Mouse (Mus musculus): ENCODE data around the gene Mylk2. TPM values are rescaled to one million over a fixed set of nuclear protein-coding genes. Genes with fewer than 3 reads are reported as not detected.

Gene Mylk2
- 100 to 1,000 TPM; 150 to 230 TPM for total RNA-seq (2021)
- long read RNA-seq, experiment 1, transcript Mylk2-201 (12 exons, 2,951 nt) = major isoform, 32 of 46 reads
- long read RNA-seq, experiment 1, partial matches to known transcripts = 9 of 46 reads
- long read RNA-seq, experiment 1, other reads (novel, unspliced or antisense) = 5 of 46 reads
- long read RNA-seq, experiment 2, transcript Mylk2-201 (12 exons, 2,951 nt) = major isoform, 44 of 56 reads
- long read RNA-seq, experiment 2, partial matches to known transcripts = 6 of 56 reads
- long read RNA-seq, experiment 2, other reads (novel, unspliced or antisense) = 6 of 56 reads

- intact Hi-C loops (cut with DNase I; ENCODE audit: low total_unique reads) = no loop called here
Measured at GRCm38 (mm10) chr2:152911031-152911430, at the start of gene Mylk2. TSS of gene Mylk2 (plus strand) at chr2:152911352.

GRCm38 (mm10) chr2:152861891-152862290 is 49.3 kb upstream of the Mylk2 start:
- DNase-seq = peak; percentile 37

More at GRCm38 (mm10) chr2:152911031-152911430, at the start of gene Mylk2:
- peak; percentile 84 for DNase-seq

GRCm38 (mm10) chr2:152862638-152863037 is 48.5 kb upstream of the Mylk2 start:
- DNase-seq = peak; percentile 8
- intact Hi-C loops (cut with DNase I; ENCODE audit: low total_unique reads) = no loop called here

More at GRCm38 (mm10) chr2:152861891-152862290, 49.3 kb upstream of the Mylk2 start:
- intact Hi-C loops (cut with DNase I; ENCODE audit: low total_unique reads) = no loop called here

DNA sequence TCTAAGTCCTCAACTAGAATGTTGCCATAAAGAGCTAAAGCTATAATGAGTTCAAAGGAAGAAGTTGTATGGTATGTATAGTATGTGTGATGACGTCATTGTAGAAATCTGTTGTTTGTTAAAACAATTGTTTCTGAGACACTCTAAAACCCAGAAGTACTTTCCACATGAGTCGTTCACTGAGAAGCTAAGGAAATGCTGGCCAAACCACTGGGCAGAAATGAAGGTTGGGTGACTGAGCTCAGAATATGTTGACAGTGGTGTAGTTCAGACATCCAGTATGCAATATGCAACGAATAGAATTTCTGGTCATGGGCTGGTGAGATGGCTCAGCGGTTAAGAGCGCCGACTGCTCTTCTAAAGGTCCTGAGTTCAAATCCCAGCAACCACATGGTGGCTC is 47.8 kb upstream of the Mylk2 start:
- DNase-seq = no peak
- intact Hi-C loops (cut with DNase I; ENCODE audit: low total_unique reads) = no loop called here

GRCm38 (mm10) chr2:152878239-152878638 is 32.9 kb upstream of the Mylk2 start:
- intact Hi-C loops (cut with DNase I; ENCODE audit: low total_unique reads) = no loop called here
- DNase-seq = no peak

GRCm38 (mm10) chr2:152880898-152881297 is 30.3 kb upstream of the Mylk2 start:
- no peak for DNase-seq
- intact Hi-C loops (cut with DNase I; ENCODE audit: low total_unique reads) = no loop called here

GRCm38 (mm10) chr2:152884101-152884645 is 27.0 kb upstream of the Mylk2 start:
- intact Hi-C loops (cut with DNase I; ENCODE audit: low total_unique reads) = no loop called here

GRCm38 (mm10) chr2:152887230-152887629 is 23.9 kb upstream of the Mylk2 start:
- intact Hi-C loops (cut with DNase I; ENCODE audit: low total_unique reads) = no loop called here
- DNase-seq = no peak

More at GRCm38 (mm10) chr2:152884101-152884645, 27.0 kb upstream of the Mylk2 start:
- no peak for DNase-seq

- DNase-seq = no peak
- intact Hi-C loops (cut with DNase I; ENCODE audit: low total_unique reads) = no loop called here
Measured at GRCm38 (mm10) chr2:152888774-152889173, 22.4 kb upstream of the Mylk2 start.

DNA sequence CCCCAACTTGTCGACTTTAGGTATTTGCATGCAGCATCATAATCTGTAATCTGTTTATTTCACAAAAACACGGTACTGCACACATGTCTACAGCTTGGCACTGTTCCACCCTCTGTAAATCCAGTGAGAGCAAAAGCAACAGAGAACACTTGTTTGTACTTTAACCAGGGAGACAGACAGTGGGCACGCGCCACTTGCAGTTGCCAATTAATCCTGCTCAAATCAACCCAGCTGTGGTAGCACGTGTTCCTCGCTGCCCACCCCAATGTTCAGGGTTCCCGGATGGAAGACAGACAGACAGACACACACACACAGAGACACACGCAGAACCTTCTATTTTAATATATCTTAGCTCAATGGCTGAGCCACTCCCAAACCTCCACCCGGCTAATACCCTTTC is 15.3 kb upstream of the Mylk2 start:
- no peak for DNase-seq
- intact Hi-C loops (cut with DNase I; ENCODE audit: low total_unique reads) = no loop called here

GRCm38 (mm10) chr2:152896926-152897325 is 14.2 kb upstream of the Mylk2 start:
- no peak for DNase-seq
- intact Hi-C loops (cut with DNase I; ENCODE audit: low total_unique reads) = no loop called here

DNA sequence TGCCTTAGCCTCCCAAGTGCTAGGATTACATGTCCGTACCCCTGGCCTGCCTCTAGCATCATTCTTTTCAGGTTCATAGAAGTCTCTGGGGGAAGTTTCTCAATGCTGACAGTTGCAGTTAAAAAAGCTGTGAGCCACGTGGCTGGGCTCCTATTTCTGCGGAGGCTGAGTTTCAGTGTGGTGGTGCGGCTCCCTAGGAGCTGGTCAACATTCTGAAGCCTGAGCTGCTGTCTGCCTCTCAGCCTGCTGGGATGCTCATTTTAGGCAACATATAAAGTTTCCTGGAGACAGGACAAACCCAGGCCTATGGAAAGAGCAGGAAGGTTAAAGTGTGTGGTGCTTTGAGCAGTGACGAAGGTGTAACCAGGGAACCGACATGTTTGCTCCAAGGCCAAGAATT is 12.1 kb upstream of the Mylk2 start:
- no peak for DNase-seq
- intact Hi-C loops (cut with DNase I; ENCODE audit: low total_unique reads) = no loop called here

DNA sequence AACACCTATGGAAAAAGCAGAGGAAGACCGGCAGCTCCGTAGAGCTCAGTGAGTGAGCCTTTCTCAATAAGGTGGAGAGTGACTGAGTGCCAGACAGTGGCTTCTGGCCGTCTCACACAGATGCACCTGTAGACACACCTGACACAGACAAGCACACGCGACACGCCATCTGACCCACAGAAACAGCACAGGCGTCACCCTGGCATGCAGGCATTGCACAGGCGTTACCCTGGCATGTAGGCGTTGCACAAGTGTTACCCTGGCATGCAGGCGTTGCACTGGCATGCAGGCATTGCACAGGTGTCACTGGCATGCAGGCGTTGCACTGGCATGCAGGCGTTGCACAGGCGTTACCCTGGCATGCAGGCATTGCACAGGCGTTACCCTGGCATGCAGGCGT is 9.9 kb upstream of the Mylk2 start:
- no peak for DNase-seq
- intact Hi-C loops (cut with DNase I; ENCODE audit: low total_unique reads) = no loop called here

DNA sequence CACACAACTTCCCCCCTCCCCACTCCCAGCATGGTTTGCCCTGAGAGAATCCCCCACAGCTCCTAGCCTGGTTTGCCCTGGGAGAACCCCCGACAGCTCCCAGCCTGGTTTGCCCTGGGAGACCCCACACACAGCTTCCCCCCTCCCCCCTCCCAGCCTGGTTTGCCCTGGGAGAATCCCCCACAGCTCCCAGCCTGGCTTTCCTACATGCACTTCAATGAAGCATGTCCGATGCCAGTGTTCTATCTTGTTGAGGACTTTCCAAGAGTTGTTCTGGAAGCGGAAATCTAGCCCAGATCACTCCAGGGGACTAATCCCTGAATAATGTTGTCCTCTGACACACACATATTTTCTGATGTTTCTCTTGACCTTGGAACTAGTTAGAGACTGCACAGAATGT is 8.5 kb upstream of the Mylk2 start:
- no peak for DNase-seq
- intact Hi-C loops (cut with DNase I; ENCODE audit: low total_unique reads) = no loop called here

DNA sequence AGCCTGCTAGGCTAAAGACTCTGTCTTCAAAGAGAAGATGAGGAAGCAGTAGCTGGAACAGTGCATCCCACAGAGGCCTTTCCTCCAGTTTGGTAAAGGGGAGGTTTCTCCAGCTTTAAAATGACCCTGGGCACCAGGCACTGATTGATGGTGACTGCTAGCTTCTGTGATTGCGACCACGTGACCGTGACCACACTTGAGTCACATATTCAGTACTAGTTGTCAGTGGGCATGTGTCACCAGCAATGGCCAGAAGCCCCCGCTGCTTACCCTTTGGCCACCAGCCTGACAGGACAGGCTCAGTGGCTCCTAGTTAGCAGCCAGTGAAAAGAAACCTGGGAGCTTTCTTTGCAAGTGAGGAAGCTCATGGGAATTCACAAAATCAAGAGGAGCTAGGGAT is 7.6 kb upstream of the Mylk2 start:
- intact Hi-C loops (cut with DNase I; ENCODE audit: low total_unique reads) = no loop called here
- peak; percentile 38 for DNase-seq

DNA sequence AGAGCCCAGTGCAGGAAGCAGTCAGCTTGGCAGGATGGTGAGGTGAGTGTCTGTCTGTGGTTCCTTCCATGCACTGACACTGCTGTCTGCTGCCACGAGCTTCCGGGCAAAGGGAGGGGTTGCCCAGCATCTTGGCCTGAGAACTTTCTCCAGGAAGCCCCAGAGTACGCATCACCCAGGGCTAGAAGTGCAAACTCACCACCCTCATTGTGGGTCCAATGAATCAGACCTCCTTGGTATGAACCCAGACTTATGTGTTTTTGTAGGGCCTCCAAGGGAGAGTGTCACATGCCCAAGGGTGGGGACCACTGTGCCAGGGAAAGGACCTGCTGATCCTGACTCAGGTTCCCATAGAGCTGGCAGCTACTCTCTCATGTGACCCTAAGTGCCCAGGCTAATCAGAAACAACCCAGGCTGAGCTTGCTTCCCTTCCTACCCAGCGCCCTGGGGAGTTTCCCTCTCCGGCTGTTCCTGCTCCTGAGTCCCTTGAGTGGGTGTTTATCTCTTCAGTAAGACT is 7.0 kb upstream of the Mylk2 start:
- DNase-seq = peak; percentile 56
- intact Hi-C loops (cut with DNase I; ENCODE audit: low total_unique reads) = no loop called here

DNA sequence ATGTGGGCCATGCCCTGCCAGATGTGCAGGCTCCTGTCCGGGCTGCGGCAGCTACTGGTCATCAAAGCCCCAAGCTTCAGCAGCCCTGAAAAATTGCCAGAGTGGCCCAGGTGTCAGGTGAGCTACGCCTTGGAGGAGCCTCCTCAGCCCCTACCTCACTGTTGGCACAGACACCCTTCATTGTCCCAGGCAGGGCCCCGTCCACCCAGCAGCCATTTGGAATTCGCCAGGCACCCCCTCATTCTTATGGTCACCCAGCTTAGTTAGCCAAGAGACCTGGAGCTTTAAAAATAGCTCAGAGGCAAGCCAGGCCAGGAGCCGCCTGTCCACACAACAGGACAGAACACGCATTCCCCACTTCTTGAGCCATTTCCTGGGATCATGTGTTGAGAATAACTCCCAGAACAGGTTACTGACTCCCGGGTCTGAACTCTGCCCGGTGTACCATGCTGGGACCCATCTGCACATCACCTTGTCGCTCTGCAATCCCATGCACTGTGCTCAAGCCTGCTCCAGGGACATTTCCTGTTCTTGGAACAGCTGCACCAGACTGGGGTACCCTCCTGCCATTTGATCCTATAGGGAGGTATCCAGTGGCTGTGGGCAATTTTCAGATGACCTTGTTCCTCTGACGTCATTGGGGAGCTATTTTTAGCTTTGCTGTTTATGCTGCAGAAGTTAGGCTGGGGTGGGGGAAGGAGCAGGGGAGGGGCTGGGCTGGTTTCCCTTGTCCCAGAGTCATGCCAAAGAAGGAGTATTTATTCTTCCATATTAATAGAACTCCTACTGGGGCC is 5.9 kb upstream of the Mylk2 start:
- intact Hi-C loops (cut with DNase I; ENCODE audit: low total_unique reads) = no loop called here
- no peak for DNase-seq

DNA sequence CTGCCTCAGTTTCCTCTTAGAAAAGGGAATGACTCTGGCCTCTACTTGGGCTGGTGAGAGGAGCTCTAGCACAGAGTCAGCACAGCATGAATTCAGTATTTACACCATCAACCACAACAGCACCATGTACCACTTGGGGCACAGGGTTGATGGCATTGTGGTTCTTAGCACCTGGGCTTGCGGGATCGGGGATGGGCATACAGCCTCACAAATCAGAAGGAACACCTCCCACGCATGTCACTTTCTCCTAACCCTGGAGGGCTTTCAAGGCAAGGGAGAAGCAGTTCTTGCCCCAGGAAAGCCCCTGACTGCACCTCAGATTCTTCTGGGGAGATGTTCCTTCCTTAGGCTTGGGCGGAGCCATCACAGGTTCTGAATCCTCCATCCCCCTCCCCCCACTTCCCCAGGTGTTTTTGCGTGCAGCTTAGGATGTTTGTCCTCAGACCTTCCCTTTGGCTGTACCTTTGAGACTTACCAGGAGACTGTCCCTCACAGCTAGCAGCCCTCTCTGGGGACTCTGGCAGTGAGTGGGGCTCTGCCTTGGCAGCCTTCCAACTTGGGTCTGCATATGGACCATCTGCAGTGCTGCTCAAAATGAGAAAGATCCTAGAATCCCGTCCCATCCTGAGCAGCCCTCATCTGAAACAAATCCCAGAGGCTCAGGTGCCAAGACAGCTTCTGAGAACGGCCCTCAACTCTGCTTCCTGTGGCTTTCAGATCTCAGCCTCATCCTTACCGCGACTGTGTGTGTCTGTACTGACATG is 4.7 kb upstream of the Mylk2 start:
- intact Hi-C loops (cut with DNase I; ENCODE audit: low total_unique reads) = no loop called here
- no peak for DNase-seq

DNA sequence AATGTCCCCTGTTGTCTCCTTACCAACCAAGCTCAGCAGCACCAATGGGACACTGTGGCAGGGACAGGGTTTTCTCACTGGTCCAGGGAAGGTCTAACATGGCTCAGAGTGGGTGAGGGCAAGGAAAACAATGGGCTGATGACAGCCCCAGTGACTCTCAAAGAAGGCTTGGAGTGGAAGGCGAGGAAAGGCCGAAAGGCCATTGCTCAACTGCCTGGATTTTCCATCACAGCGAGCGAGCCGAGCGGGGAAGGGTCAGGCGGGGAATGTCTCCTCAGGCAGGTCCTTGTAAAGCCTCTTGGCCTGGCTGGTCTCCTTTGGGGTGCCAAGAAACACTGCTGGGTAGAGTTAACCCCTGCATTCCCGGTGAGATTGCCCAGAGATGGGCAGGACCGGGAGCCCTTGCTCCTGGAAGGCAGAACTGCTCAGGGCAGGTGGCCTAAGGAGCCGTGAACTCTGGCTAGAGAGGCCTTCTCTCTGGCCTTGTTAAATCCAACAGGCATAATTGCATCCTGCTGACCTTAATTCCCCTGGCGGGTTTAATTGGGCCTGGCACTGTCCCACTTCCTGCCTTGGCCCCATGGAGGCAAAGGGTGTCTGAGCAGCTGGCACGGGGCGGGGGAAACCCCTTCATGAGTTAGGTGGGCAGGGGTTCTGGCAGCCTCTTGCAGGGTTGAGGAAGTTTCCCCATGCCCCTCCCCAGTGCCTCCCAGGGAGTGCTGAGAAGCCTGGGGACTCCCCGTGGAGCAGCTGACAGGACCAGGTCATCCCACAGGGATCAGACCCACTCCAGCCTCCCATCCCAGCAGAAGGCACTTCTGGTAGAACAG is 3.8 kb upstream of the Mylk2 start:
- DNase-seq = peak; percentile 47
- intact Hi-C loops (cut with DNase I; ENCODE audit: low total_unique reads) = no loop called here
